ENCODE assay signal across 13 mouse cellular contexts in genomic region chr10:107242696-107243400, GRCm38 (mm10). TPM values are rescaled to one million over a fixed set of nuclear protein-coding genes. Genes with fewer than 3 reads are reported as not detected.
"Had no signal": no experiment of that assay in that cellular context is flagged by ENCODE, and none has a peak within 500 bp of the region (broad histone marks: within the 10 kb centered on the region; RNA-seq: fewer than 3 reads in every experiment).

No protein-coding gene starts in this region.

- DNase-seq: retina, postnatal 1 day; right cerebral cortex, adult 18-20 months; right cerebral cortex, postnatal 14 days; right cerebral cortex, postnatal 25 days; right cerebral cortex, postnatal 4 days; spleen, adult 18-20 months; thymus, adult 18-20 months; thymus, adult 2 months; thymus, postnatal 14 days; thymus, postnatal 25 days; thymus, postnatal 36 days; thymus, postnatal 4 days had no signal

RNA-seq across cellular contexts. Expression of gene Lin7a, which starts 28.6 kb away (rescaled TPM):
- total RNA-seq: neutrophil, adult 5-6 weeks had no signal
